Mouse (Mus musculus): ENCODE measurements around the gene Slc25a42. TPM values are rescaled to one million over a fixed set of nuclear protein-coding genes. Genes with fewer than 3 reads are reported as not detected.

Gene Slc25a42
- polyA plus RNA-seq, 1 experiment from 2014 or later: 10.2 TPM

DNA sequence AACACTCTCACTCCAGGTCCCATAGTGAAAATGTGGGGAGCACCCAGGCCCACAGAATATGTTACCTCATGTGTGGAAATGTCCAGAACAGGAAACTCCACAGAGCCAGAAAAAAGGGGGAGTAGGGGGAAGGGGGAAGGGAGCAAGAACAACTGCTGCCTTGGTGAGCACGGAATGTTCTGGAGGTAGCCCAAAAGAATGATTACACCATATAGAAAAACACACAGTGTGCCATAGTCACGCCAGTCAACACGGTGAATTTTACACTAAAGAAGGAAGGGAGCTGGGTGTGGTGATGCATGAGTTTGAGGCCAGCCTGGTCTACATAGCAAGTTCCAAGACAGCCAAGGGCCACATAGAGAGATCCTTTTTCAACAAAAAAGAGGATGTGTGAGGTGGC, 48.8 kb downstream of the Slc25a42 start:
- ATAC-seq (ENCODE audit: low FRiP score, low read depth): no peak
- H3K4me3 ChIP-seq: no peak overlapping the region

DNA sequence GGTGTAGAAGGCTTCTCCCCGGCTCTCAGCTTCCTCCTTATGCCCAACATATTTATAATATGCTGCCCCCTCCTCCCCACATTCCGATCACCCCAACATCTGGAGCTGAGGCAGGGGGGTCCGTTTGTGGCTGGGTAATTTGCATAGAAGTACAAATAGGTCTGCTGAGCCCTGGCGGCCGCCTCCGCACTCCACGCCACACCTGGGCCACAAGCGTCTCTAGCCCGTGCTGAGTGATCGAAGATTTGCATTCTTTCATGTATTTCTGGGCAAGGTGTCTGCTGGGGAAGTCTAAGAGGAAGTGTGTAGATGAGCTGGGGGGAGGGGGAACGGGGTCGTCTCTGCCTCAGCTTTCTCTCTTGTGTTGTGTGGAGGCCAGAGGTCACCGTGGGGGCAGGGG, 52.1 kb downstream of the Slc25a42 start:
- ATAC-seq (ENCODE audit: low FRiP score, low read depth): no peak
- no peaks in the 10 kb centered on the region for H3K9me3 ChIP-seq
- no peaks in the 10 kb centered on the region; the same call in 1 of the 2 replicates for H3K27me3 ChIP-seq
- 62% methylated on average over 13 of the region's 13 CpGs for WGBS
- no peak overlapping the region for H3K9ac ChIP-seq
- H3K4me2 ChIP-seq: no peak overlapping the region
- peaks cover 12% of the 10 kb centered on the region for H3K4me1 ChIP-seq (replicated peaks)
- H3K4me3 ChIP-seq: no peak overlapping the region
- H3K36me3 ChIP-seq: no peaks in the 10 kb centered on the region
- no peak overlapping the region for H3K27ac ChIP-seq (replicated peaks)

More for the DNA sequence above, 48.8 kb downstream of the Slc25a42 start:
- H3K9me3 ChIP-seq: no peaks in the 10 kb centered on the region
- no peak overlapping the region for H3K9ac ChIP-seq
- no peak overlapping the region for H3K27ac ChIP-seq (replicated peaks)
- peaks cover 13% of the 10 kb centered on the region; the same call in 1 of the 2 replicates for H3K27me3 ChIP-seq
- no peak overlapping the region for H3K4me2 ChIP-seq
- no peaks in the 10 kb centered on the region for H3K36me3 ChIP-seq
- WGBS: 86% methylated on average over 3 of the region's 3 CpGs
- peaks cover 17% of the 10 kb centered on the region for H3K4me1 ChIP-seq (replicated peaks)

DNA sequence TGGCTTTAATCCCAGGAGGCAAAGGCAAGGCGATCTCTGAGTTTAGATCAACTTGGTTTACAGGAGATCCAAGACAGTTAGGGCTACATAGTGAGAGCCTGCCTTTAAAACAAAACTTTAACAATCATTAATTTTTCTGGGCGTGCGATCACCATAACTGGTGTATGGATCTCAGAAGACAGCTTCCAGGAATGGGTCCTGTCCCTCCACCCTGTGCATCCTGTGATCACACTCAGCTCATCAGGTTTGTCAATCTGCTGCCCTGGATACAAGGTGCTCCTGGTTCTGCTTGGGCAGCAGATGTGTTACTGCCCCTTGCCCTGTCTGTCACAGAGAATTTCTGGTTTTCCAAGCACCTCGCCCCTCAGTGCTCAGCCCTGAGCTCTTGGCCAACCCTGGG, 52.9 kb downstream of the Slc25a42 start:
- no peak for ATAC-seq (ENCODE audit: low FRiP score, low read depth)
- no peaks in the 10 kb centered on the region for H3K27me3 ChIP-seq
- H3K4me3 ChIP-seq: no peak overlapping the region

GRCm38 (mm10) chr8:70158069-70158853, 53.8 kb downstream of the Slc25a42 start:
- Histone ChIP-seq H3K9me3 (no peaks in the 10 kb centered on the region), H3K4me1 (replicated peaks) (peaks cover 12% of the 10 kb centered on the region), H3K36me3 (no peaks in the 10 kb centered on the region), H3K4me3 (peak overlapping the region; percentile 50), H3K27me3 (0 out of 2 replicates have a peak, but pooled peaks cover 2% of the 10 kb centered on the region), H3K9ac (peak overlapping the region; percentile 59), H3K4me2 (peak overlapping the region; percentile 79), H3K27ac (replicated peaks) (peak overlapping the region; percentile 11; the same call in 1 of the 2 replicates)
- peak; percentile 95 for ATAC-seq (ENCODE audit: low FRiP score, low read depth)
- WGBS: 16% methylated on average over 32 of the region's 40 CpGs

More for the DNA sequence above, 52.9 kb downstream of the Slc25a42 start:
- Histone ChIP-seq H3K4me2 (peak overlapping the region; percentile 79), H3K9me3 (no peaks in the 10 kb centered on the region), H3K27ac (replicated peaks) (no peak overlapping the region), H3K36me3 (no peaks in the 10 kb centered on the region), H3K9ac (0 out of 2 replicates have a peak overlapping the region, but pooled peaks have one; percentile 59), H3K4me1 (replicated peaks) (peaks cover 12% of the 10 kb centered on the region)
- WGBS: 83% methylated on average over 4 of the region's 4 CpGs

GRCm38 (mm10) chr8:70157240-70157800, 54.8 kb downstream of the Slc25a42 start:
- Histone ChIP-seq H3K4me1 (replicated peaks) (peaks cover 16% of the 10 kb centered on the region), H3K4me2 (no peak overlapping the region), H3K36me3 (no peaks in the 10 kb centered on the region), H3K27me3 (0 out of 2 replicates have a peak, but pooled peaks cover 2% of the 10 kb centered on the region), H3K9me3 (no peaks in the 10 kb centered on the region), H3K27ac (replicated peaks) (no peak overlapping the region), H3K4me3 (no peak overlapping the region), H3K9ac (no peak overlapping the region)
- WGBS: 83% methylated on average over 1 of the region's 1 CpGs
- ATAC-seq (ENCODE audit: low FRiP score, low read depth): no peak

DNA sequence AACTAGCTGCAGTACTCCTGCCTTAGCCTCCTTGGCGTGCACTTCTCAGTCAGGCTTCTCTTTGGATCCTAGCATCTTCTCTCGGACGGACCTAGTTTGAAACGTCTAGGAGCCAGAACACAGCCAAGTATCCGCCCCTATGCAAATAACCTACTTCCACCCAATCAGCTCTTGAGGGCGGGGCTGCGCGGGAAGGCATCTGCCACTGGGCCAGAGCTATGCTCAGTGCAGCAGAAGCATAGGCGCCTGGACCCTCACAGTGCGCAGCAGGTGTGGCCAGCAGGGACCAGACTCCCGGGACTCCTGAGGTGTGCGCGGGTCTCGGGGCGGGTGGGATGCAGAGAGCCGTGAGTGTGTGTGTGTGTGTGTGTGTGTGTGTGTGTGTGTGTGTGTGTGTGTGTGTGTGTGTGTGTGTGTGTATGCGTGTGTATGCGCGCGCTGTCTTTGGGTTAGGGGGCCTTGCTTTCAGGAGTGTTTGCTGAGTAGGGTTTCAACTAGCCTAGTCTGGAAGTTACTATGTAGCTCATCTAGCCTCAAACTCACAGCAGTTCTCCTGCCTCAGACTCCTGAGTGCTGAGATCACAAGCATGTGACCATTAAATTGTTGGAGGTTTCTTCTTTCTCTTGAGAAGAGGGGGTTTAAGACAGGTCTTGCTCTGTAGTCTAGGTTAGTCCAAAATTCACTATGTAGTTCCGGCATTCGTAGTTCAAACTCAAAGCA, 59.4 kb downstream of the Slc25a42 start:
- Histone ChIP-seq H3K9me3 (no peaks in the 10 kb centered on the region), H3K27ac (replicated peaks) (no peak overlapping the region), H3K4me1 (replicated peaks) (peaks cover 8% of the 10 kb centered on the region; the same call in 1 of the 2 replicates), H3K9ac (no peak overlapping the region), H3K36me3 (no peaks in the 10 kb centered on the region), H3K27me3 (0 out of 2 replicates have a peak, but pooled peaks cover 5% of the 10 kb centered on the region), H3K4me2 (peak overlapping the region; percentile 49), H3K4me3 (no peak overlapping the region)
- ATAC-seq (ENCODE audit: low FRiP score, low read depth): peak; percentile 90
- 13% methylated on average over 22 of the region's 22 CpGs for WGBS

DNA sequence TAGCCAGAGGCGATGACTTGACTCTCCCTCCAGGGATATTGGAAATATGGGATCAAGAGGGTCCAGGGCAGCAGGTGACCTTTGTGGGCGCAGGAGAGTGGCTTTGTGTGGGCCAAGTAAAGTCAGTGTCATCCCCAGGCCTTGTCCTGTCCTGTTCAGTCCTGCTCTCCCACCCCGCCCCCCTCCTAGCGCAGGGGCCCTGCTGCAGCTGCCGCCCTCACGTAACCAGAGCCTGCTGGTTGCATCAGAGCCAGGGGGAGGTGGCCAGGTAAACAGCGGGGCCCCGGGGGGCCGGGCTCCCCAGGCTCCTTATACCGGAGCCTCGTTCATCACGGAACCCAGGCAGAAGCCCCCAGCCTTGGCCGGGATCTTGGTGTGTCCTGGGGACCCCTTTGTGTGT, 61.9 kb downstream of the Slc25a42 start:
- Histone ChIP-seq H3K4me1 (replicated peaks) (peaks cover 8% of the 10 kb centered on the region; the same call in 1 of the 2 replicates), H3K27ac (replicated peaks) (no peak overlapping the region), H3K4me2 (no peak overlapping the region), H3K9me3 (no peaks in the 10 kb centered on the region), H3K36me3 (peaks cover 20% of the 10 kb centered on the region), H3K9ac (no peak overlapping the region), H3K4me3 (no peak overlapping the region), H3K27me3 (0 out of 2 replicates have a peak, but pooled peaks cover 5% of the 10 kb centered on the region)
- no peak for ATAC-seq (ENCODE audit: low FRiP score, low read depth)
- 24% methylated on average over 13 of the region's 13 CpGs for WGBS

- Histone ChIP-seq H3K27ac (replicated peaks) (no peak overlapping the region), H3K36me3 (peaks cover 33% of the 10 kb centered on the region), H3K4me1 (replicated peaks) (peaks cover 8% of the 10 kb centered on the region; the same call in 1 of the 2 replicates), H3K4me3 (no peak overlapping the region), H3K9me3 (no peaks in the 10 kb centered on the region), H3K9ac (no peak overlapping the region), H3K4me2 (no peak overlapping the region), H3K27me3 (0 out of 2 replicates have a peak, but pooled peaks cover 2% of the 10 kb centered on the region)
- WGBS: 86% methylated on average over 7 of the region's 7 CpGs
- ATAC-seq (ENCODE audit: low FRiP score, low read depth): no peak
Observed at GRCm38 (mm10) chr8:70147678-70148607, 64.2 kb downstream of the Slc25a42 start.

DNA sequence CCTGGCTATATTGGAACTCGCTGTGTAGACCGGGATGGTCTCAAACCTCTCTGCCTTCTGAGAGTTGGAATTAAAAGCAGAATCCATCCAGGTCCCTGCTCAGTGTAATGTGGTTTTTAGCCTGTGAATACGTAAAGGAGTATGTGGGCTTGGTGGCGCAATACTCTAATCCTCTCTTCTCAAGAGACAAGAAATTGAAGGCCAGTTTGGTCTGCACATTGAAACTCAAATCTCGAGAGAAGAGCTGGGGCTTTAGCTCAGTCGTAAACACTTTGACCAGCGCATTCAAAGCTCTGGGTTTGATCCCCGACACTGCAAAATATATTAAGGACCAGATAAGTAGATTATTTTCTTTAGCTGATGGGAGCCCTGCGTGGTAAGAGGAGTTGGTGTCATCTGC, 72.1 kb downstream of the Slc25a42 start:
- Histone ChIP-seq H3K4me1 (replicated peaks) (peaks cover 26% of the 10 kb centered on the region), H3K4me3 (peak overlapping the region; percentile 82), H3K9ac (peak overlapping the region; percentile 85), H3K9me3 (no peaks in the 10 kb centered on the region), H3K36me3 (peaks cover 32% of the 10 kb centered on the region), H3K27me3 (no peaks in the 10 kb centered on the region), H3K27ac (replicated peaks) (peak overlapping the region; percentile 87), H3K4me2 (peak overlapping the region; percentile 74)
- no peak for ATAC-seq (ENCODE audit: low FRiP score, low read depth)
- WGBS: 13% methylated on average over 9 of the region's 9 CpGs

GRCm38 (mm10) chr8:70139026-70139857, 72.9 kb downstream of the Slc25a42 start, which contains the start of the genes Rfxank, Borcs8 and Mef2b:
TSS of gene Rfxank (minus strand) at chr8:70139154.
TSS of gene Borcs8 (plus strand) at chr8:70139499.
TSS of gene Mef2b (plus strand) at chr8:70139711.
- peaks cover 33% of the 10 kb centered on the region for H3K36me3 ChIP-seq
- H3K9ac ChIP-seq: peak within 1 kb of the TSS; percentile 85
- peak within 1 kb of the TSS; percentile 87 for H3K27ac ChIP-seq (replicated peaks)
- no peaks in the 10 kb centered on the region for H3K27me3 ChIP-seq
- under 1% methylated on average over 46 of the region's 46 CpGs for WGBS
- peak; percentile 96 for ATAC-seq (ENCODE audit: low FRiP score, low read depth)
- H3K4me1 ChIP-seq (replicated peaks): peaks cover 26% of the 10 kb centered on the region
- peak within 1 kb of the TSS; percentile 82 for H3K4me3 ChIP-seq
- peak within 1 kb of the TSS; percentile 74 for H3K4me2 ChIP-seq
- H3K9me3 ChIP-seq: no peaks in the 10 kb centered on the region
